ENCODE assay signal across 8 mouse cellular contexts in genomic region chr17:31686225-31686564, GRCm38 (mm10). TPM values are rescaled to one million over a fixed set of nuclear protein-coding genes. Genes with fewer than 3 reads are reported as not detected.
DNase-seq lines count a peak whose midpoint lies in the region; ATAC-seq and TF ChIP-seq lines count a peak whose summit lies in the region.

No protein-coding gene starts in this region.

- no peaks in the 10 kb centered on the region for H3K27me3 ChIP-seq in hindbrain, embryonic 11.5 days (ENCODE audit: control insufficient read depth, insufficient read depth, low read length)
- H3K27me3 ChIP-seq in liver, embryonic 11.5 days (replicated peaks; ENCODE audit: control insufficient read depth, insufficient read depth, low read length) = no peaks in the 10 kb centered on the region; the same call in 1 of the 2 replicates
- H3K27me3 ChIP-seq in stomach, embryonic 15.5 days (replicated peaks) = no peaks in the 10 kb centered on the region

- no peak overlapping the region for H3K4me2 ChIP-seq in hindbrain, embryonic 11.5 days (replicated peaks; ENCODE audit: low read depth, low read length)
- H3K4me2 ChIP-seq in liver, embryonic 11.5 days = no peak overlapping the region
- peak overlapping the region; percentile 38 for H3K4me2 ChIP-seq in stomach, embryonic 15.5 days

- no peak overlapping the region for H3K4me3 ChIP-seq in hindbrain, embryonic 11.5 days (ENCODE audit: low read depth, low read length)
- H3K4me3 ChIP-seq in liver, embryonic 11.5 days (ENCODE audit: low read depth, low read length) = no peak overlapping the region
- no peak overlapping the region for H3K4me3 ChIP-seq in stomach, embryonic 15.5 days (replicated peaks)

- 44% methylated on average over 3 of the region's 3 CpGs for WGBS in hindbrain, embryonic 11.5 days
- WGBS in liver, embryonic 11.5 days = 46% methylated on average over 3 of the region's 3 CpGs
- WGBS in stomach, embryonic 15.5 days = 18% methylated on average over 3 of the region's 3 CpGs

- H3K36me3 ChIP-seq in hindbrain, embryonic 11.5 days (ENCODE audit: control insufficient read depth, insufficient read depth, low read length) = no peaks in the 10 kb centered on the region
- no peaks in the 10 kb centered on the region for H3K36me3 ChIP-seq in liver, embryonic 11.5 days (ENCODE audit: control insufficient read depth, insufficient read depth, low read length)
- no peaks in the 10 kb centered on the region for H3K36me3 ChIP-seq in stomach, embryonic 15.5 days

- no peak for ATAC-seq in hindbrain, embryonic 11.5 days (ENCODE audit: low FRiP score)
- ATAC-seq in liver, embryonic 11.5 days (replicated peaks; ENCODE audit: low FRiP score) = no peak
- ATAC-seq in stomach, embryonic 15.5 days (ENCODE audit: insufficient read depth, low FRiP score, low read depth) = peak; percentile 52; the same call in 1 of the 2 replicates

- no peak for TF ChIP-seq CTCF in brain, embryonic 14.5 days (IDR thresholded peaks at IDR 0.05; ENCODE audit: borderline replicate concordance, extremely low read depth, insufficient read depth, insufficient read length)

- peak overlapping the region; percentile 31; the same call in 1 of the 2 replicates for H3K9ac ChIP-seq in hindbrain, embryonic 11.5 days (ENCODE audit: low read depth, low read length)
- H3K9ac ChIP-seq in liver, embryonic 11.5 days (ENCODE audit: low read depth, low read length) = no peak overlapping the region
- no peak overlapping the region for H3K9ac ChIP-seq in stomach, embryonic 15.5 days

- H3K9me3 ChIP-seq in hindbrain, embryonic 11.5 days (ENCODE audit: control insufficient read depth, low read length) = no peaks in the 10 kb centered on the region
- no peaks in the 10 kb centered on the region for H3K9me3 ChIP-seq in liver, embryonic 11.5 days (ENCODE audit: control insufficient read depth, low read length)
- no peaks in the 10 kb centered on the region for H3K9me3 ChIP-seq in stomach, embryonic 15.5 days

- H3K27ac ChIP-seq in hindbrain, embryonic 11.5 days (ENCODE audit: low read depth, low read length) = no peak overlapping the region; the same call in 1 of the 2 replicates
- peak overlapping the region; percentile 54 for H3K27ac ChIP-seq in liver, embryonic 11.5 days (ENCODE audit: low read depth, low read length)
- peak overlapping the region; percentile 91 for H3K27ac ChIP-seq in stomach, embryonic 15.5 days

- TF ChIP-seq POLR2A in brain, embryonic 14.5 days (IDR thresholded peaks at IDR 0.05; ENCODE audit: borderline replicate concordance, extremely low read depth, insufficient read depth, insufficient read length, poor library complexity, severe bottlenecking) = no peak

- peak; percentile 69 for DNase-seq in Muller cell, postnatal 12 days (ENCODE audit: inconsistent ontology term)
- peak; percentile 68 for DNase-seq in brain, embryonic 14.5 days (ENCODE audit: low read depth)
- no peak for DNase-seq in hindbrain, embryonic 11.5 days (ENCODE audit: low spot score)
- no peak for DNase-seq in liver, embryonic 11.5 days (ENCODE audit: low spot score)
- DNase-seq in urinary bladder, adult 2 months (ENCODE audit: low spot score) = no peak
- no peak for DNase-seq in right cerebral cortex, postnatal 25 days
- DNase-seq in gastrocnemius, postnatal 25 days = no peak

- H3K4me1 ChIP-seq in hindbrain, embryonic 11.5 days (replicated peaks; ENCODE audit: control insufficient read depth, insufficient read depth, low read length) = no peaks in the 10 kb centered on the region
- peaks cover 6% of the 10 kb centered on the region; the same call in 1 of the 2 replicates for H3K4me1 ChIP-seq in liver, embryonic 11.5 days (replicated peaks; ENCODE audit: control insufficient read depth, insufficient read depth, low read length)
- H3K4me1 ChIP-seq in stomach, embryonic 15.5 days = peaks cover 12% of the 10 kb centered on the region

RNA-seq across cellular contexts. Expression of gene Cryaa, which starts 8.6 kb away (rescaled TPM):
- 0.06 and 0.12 TPM in 2 replicates for polyA plus RNA-seq in brain, embryonic 14.5 days (2012; rRNA removed)
- polyA plus RNA-seq in hindbrain, embryonic 11.5 days (2014; fragmentation: Nextera tagmentation; extraction: Ambion mirVana) = not detected in 2 replicates
- not detected in 2 replicates for polyA plus RNA-seq in liver, embryonic 11.5 days (2014; fragmentation: Nextera tagmentation; extraction: Ambion mirVana)
- polyA plus RNA-seq in stomach, embryonic 15.5 days (2015; fragmentation: Nextera tagmentation; extraction: Ambion mirVana) = 0.21 TPM in 1 of 2 replicates, not detected in the other
- polyA plus RNA-seq in urinary bladder, adult 2 months (2012; rRNA removed) = not detected in 2 replicates
- total RNA-seq in gastrocnemius, postnatal 25 days (2021) = not detected

RNA-seq across cellular contexts. Expression of gene U2af1, which starts 27.5 kb away (rescaled TPM):
- 217 and 227 TPM in 2 replicates for polyA plus RNA-seq in brain, embryonic 14.5 days (2012; rRNA removed)
- polyA plus RNA-seq in hindbrain, embryonic 11.5 days (2014; fragmentation: Nextera tagmentation; extraction: Ambion mirVana) = 195 and 204 TPM in 2 replicates
- polyA plus RNA-seq in liver, embryonic 11.5 days (2014; fragmentation: Nextera tagmentation; extraction: Ambion mirVana) = 188 and 210 TPM in 2 replicates
- 301 and 311 TPM in 2 replicates for polyA plus RNA-seq in stomach, embryonic 15.5 days (2015; fragmentation: Nextera tagmentation; extraction: Ambion mirVana)
- polyA plus RNA-seq in urinary bladder, adult 2 months (2012; rRNA removed) = 141 and 160 TPM in 2 replicates
- 10 to 100 TPM; 57.1 to 65.9 TPM for total RNA-seq in gastrocnemius, postnatal 25 days (2021)

RNA-seq across cellular contexts. Expression of gene Cbs, which starts 49.2 kb away (rescaled TPM):
- polyA plus RNA-seq in brain, embryonic 14.5 days (2012; rRNA removed) = 5.4 and 7.2 TPM in 2 replicates
- 0.74 and 2.6 TPM in 2 replicates for polyA plus RNA-seq in hindbrain, embryonic 11.5 days (2014; fragmentation: Nextera tagmentation; extraction: Ambion mirVana)
- 7.3 and 8.3 TPM in 2 replicates for polyA plus RNA-seq in liver, embryonic 11.5 days (2014; fragmentation: Nextera tagmentation; extraction: Ambion mirVana)
- polyA plus RNA-seq in stomach, embryonic 15.5 days (2015; fragmentation: Nextera tagmentation; extraction: Ambion mirVana) = 24.5 and 38.2 TPM in 2 replicates
- 0.88 and 1.4 TPM in 2 replicates for polyA plus RNA-seq in urinary bladder, adult 2 months (2012; rRNA removed)
- total RNA-seq in gastrocnemius, postnatal 25 days (2021) = 1 to 10 TPM in 1 of 2 experiments, under 1 TPM in 1; 0.59 to 1.7 TPM

Comparison
In these comparisons a context has a peak if more than half of its experiments do, and no peak if none do; other contexts are left out.
1. DNase-seq: peak in Muller cell, postnatal 12 days (single experiment) and brain, embryonic 14.5 days (single experiment); none in hindbrain, embryonic 11.5 days (single experiment), liver, embryonic 11.5 days (single experiment), urinary bladder, adult 2 months (single experiment), right cerebral cortex, postnatal 25 days (single experiment) and gastrocnemius, postnatal 25 days (single experiment).